Mouse (Mus musculus) stomach, postnatal 0 days (tissue): ENCODE results near the gene Dhrs1.

ENCODE experiments used
- CTCF ChIP-seq: IDR thresholded peaks from 2 replicates; pipeline ENCODE4 v1.5.1; 2016; ENCODE audit warnings: antibody characterized with exemption, low read depth, mild to moderate bottlenecking, moderate library complexity
- EP300 ChIP-seq: optimal IDR thresholded peaks from 2 replicates; pipeline ENCODE3; 2016; ENCODE audit warnings: antibody characterized with exemption

DNA sequence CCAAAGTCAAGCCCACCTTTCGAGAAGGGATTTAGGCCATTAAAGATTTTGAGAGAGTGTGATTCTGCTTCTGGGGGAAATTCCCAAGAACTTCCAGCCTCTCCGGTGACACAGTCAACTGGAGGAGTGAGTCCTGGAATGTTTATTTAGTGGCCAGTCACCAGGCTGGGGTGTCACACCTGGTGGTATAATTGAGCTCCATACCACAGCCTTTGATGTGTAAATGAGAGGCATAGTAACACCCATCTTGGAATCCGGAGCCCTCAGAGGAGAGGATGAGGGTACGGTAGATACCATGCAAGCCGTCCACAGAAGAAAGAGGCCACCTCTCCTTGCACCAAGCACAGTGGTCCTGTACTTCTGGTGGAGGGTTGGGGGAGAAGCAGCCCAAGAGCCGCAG, 42.7 kb downstream of the Dhrs1 start:
- no peak for TF ChIP-seq EP300
- TF ChIP-seq CTCF = no peak
